Mouse (Mus musculus): Measurements from ENCODE around the gene Rasgrf2. TPM values are rescaled to one million over a fixed set of nuclear protein-coding genes. Genes with fewer than 3 reads are reported as not detected.

Gene Rasgrf2
- polyA plus RNA-seq, 1 experiment from 2014 or later: 0.87 TPM

- ATAC-seq (replicated peaks; ENCODE audit: insufficient number of reproducible peaks, low FRiP score, low TSS enrichment): no peak
- Histone ChIP-seq H3K4me1 (ENCODE audit: control insufficient read depth, insufficient read depth, low read length) (peaks cover 2% of the 10 kb centered on the region; the same call in 1 of the 2 replicates), H3K36me3 (ENCODE audit: control insufficient read depth, insufficient read depth, low read length) (no peaks in the 10 kb centered on the region), H3K27ac (ENCODE audit: low read depth, low read length) (peak overlapping the region; percentile 22; the same call in 1 of the 2 replicates), H3K4me3 (ENCODE audit: low read depth, low read length) (no peak overlapping the region), H3K9me3 (replicated peaks; ENCODE audit: control insufficient read depth, low read length) (no peaks in the 10 kb centered on the region), H3K27me3 (ENCODE audit: control insufficient read depth, insufficient read depth, low read length) (no peaks in the 10 kb centered on the region), H3K4me2 (no peak overlapping the region), H3K9ac (ENCODE audit: low read depth, low read length) (no peak overlapping the region)
- WGBS (ENCODE audit: insufficient replicate concordance): 45% methylated on average over 1 of the region's 1 CpGs
These were observed 58.3 kb downstream of the Rasgrf2 start for GRCm38 (mm10) chr13:92073111-92073510.

GRCm38 (mm10) chr13:92068651-92069050 is 62.8 kb downstream of the Rasgrf2 start:
- Histone ChIP-seq H3K4me2 (no peak overlapping the region), H3K4me3 (ENCODE audit: low read depth, low read length) (no peak overlapping the region), H3K9ac (ENCODE audit: low read depth, low read length) (no peak overlapping the region), H3K4me1 (ENCODE audit: control insufficient read depth, insufficient read depth, low read length) (peaks cover 2% of the 10 kb centered on the region; the same call in 1 of the 2 replicates), H3K27me3 (ENCODE audit: control insufficient read depth, insufficient read depth, low read length) (no peaks in the 10 kb centered on the region), H3K9me3 (replicated peaks; ENCODE audit: control insufficient read depth, low read length) (no peaks in the 10 kb centered on the region), H3K36me3 (ENCODE audit: control insufficient read depth, insufficient read depth, low read length) (no peaks in the 10 kb centered on the region), H3K27ac (ENCODE audit: low read depth, low read length) (no peak overlapping the region)
- ATAC-seq (replicated peaks; ENCODE audit: insufficient number of reproducible peaks, low FRiP score, low TSS enrichment): no peak

GRCm38 (mm10) chr13:92067831-92068230 is 63.6 kb downstream of the Rasgrf2 start:
- Histone ChIP-seq H3K4me3 (ENCODE audit: low read depth, low read length) (no peak overlapping the region), H3K27me3 (ENCODE audit: control insufficient read depth, insufficient read depth, low read length) (no peaks in the 10 kb centered on the region), H3K27ac (ENCODE audit: low read depth, low read length) (no peak overlapping the region), H3K9me3 (replicated peaks; ENCODE audit: control insufficient read depth, low read length) (no peaks in the 10 kb centered on the region), H3K9ac (ENCODE audit: low read depth, low read length) (no peak overlapping the region), H3K4me1 (ENCODE audit: control insufficient read depth, insufficient read depth, low read length) (no peaks in the 10 kb centered on the region; the same call in 1 of the 2 replicates), H3K4me2 (no peak overlapping the region), H3K36me3 (ENCODE audit: control insufficient read depth, insufficient read depth, low read length) (no peaks in the 10 kb centered on the region)
- no peak for ATAC-seq (replicated peaks; ENCODE audit: insufficient number of reproducible peaks, low FRiP score, low TSS enrichment)
- 62% methylated on average over 2 of the region's 2 CpGs for WGBS (ENCODE audit: insufficient replicate concordance)

GRCm38 (mm10) chr13:92053748-92054147 is 77.7 kb downstream of the Rasgrf2 start:
- Histone ChIP-seq H3K4me1 (ENCODE audit: control insufficient read depth, insufficient read depth, low read length) (no peaks in the 10 kb centered on the region), H3K4me3 (ENCODE audit: low read depth, low read length) (no peak overlapping the region), H3K4me2 (no peak overlapping the region), H3K9me3 (replicated peaks; ENCODE audit: control insufficient read depth, low read length) (no peaks in the 10 kb centered on the region), H3K36me3 (ENCODE audit: control insufficient read depth, insufficient read depth, low read length) (no peaks in the 10 kb centered on the region), H3K27me3 (ENCODE audit: control insufficient read depth, insufficient read depth, low read length) (no peaks in the 10 kb centered on the region), H3K9ac (ENCODE audit: low read depth, low read length) (no peak overlapping the region), H3K27ac (ENCODE audit: low read depth, low read length) (no peak overlapping the region)
- no peak for ATAC-seq (replicated peaks; ENCODE audit: insufficient number of reproducible peaks, low FRiP score, low TSS enrichment)
- WGBS (ENCODE audit: insufficient replicate concordance): 89% methylated on average over 12 of the region's 12 CpGs

GRCm38 (mm10) chr13:92053001-92053400 is 78.5 kb downstream of the Rasgrf2 start:
- H3K4me1 ChIP-seq (ENCODE audit: control insufficient read depth, insufficient read depth, low read length): no peaks in the 10 kb centered on the region
- WGBS (ENCODE audit: insufficient replicate concordance): 95% methylated on average over 3 of the region's 3 CpGs
- ATAC-seq (replicated peaks; ENCODE audit: insufficient number of reproducible peaks, low FRiP score, low TSS enrichment): no peak
- H3K36me3 ChIP-seq (ENCODE audit: control insufficient read depth, insufficient read depth, low read length): no peaks in the 10 kb centered on the region
- H3K9me3 ChIP-seq (replicated peaks; ENCODE audit: control insufficient read depth, low read length): no peaks in the 10 kb centered on the region
- H3K4me3 ChIP-seq (ENCODE audit: low read depth, low read length): no peak overlapping the region
- H3K4me2 ChIP-seq: no peak overlapping the region
- no peaks in the 10 kb centered on the region for H3K27me3 ChIP-seq (ENCODE audit: control insufficient read depth, insufficient read depth, low read length)
- H3K9ac ChIP-seq (ENCODE audit: low read depth, low read length): no peak overlapping the region
- no peak overlapping the region for H3K27ac ChIP-seq (ENCODE audit: low read depth, low read length)

- Histone ChIP-seq H3K4me3 (ENCODE audit: low read depth, low read length) (no peak overlapping the region), H3K27ac (ENCODE audit: low read depth, low read length) (no peak overlapping the region), H3K4me1 (ENCODE audit: control insufficient read depth, insufficient read depth, low read length) (no peaks in the 10 kb centered on the region), H3K9ac (ENCODE audit: low read depth, low read length) (no peak overlapping the region), H3K27me3 (ENCODE audit: control insufficient read depth, insufficient read depth, low read length) (no peaks in the 10 kb centered on the region), H3K4me2 (no peak overlapping the region), H3K9me3 (replicated peaks; ENCODE audit: control insufficient read depth, low read length) (no peaks in the 10 kb centered on the region), H3K36me3 (ENCODE audit: control insufficient read depth, insufficient read depth, low read length) (no peaks in the 10 kb centered on the region)
- ATAC-seq (replicated peaks; ENCODE audit: insufficient number of reproducible peaks, low FRiP score, low TSS enrichment): no peak
- 68% methylated on average over 3 of the region's 3 CpGs for WGBS (ENCODE audit: insufficient replicate concordance)
These were observed 80.2 kb downstream of the Rasgrf2 start for GRCm38 (mm10) chr13:92051216-92051615.

GRCm38 (mm10) chr13:92041584-92042563 is 89.6 kb downstream of the Rasgrf2 start:
- Histone ChIP-seq H3K4me1 (ENCODE audit: control insufficient read depth, insufficient read depth, low read length) (no peaks in the 10 kb centered on the region; the same call in 1 of the 2 replicates), H3K9ac (ENCODE audit: low read depth, low read length) (no peak overlapping the region), H3K36me3 (ENCODE audit: control insufficient read depth, insufficient read depth, low read length) (no peaks in the 10 kb centered on the region), H3K9me3 (replicated peaks; ENCODE audit: control insufficient read depth, low read length) (no peaks in the 10 kb centered on the region), H3K27ac (ENCODE audit: low read depth, low read length) (no peak overlapping the region), H3K4me2 (peak overlapping the region; percentile 14; the same call in 1 of the 2 replicates), H3K27me3 (ENCODE audit: control insufficient read depth, insufficient read depth, low read length) (no peaks in the 10 kb centered on the region), H3K4me3 (ENCODE audit: low read depth, low read length) (no peak overlapping the region)
- WGBS (ENCODE audit: insufficient replicate concordance): 51% methylated on average over 8 of the region's 8 CpGs
- ATAC-seq (replicated peaks; ENCODE audit: insufficient number of reproducible peaks, low FRiP score, low TSS enrichment): no peak

GRCm38 (mm10) chr13:92030364-92031057 is 100.9 kb downstream of the Rasgrf2 start:
- Histone ChIP-seq H3K27ac (ENCODE audit: low read depth, low read length) (no peak overlapping the region), H3K27me3 (ENCODE audit: control insufficient read depth, insufficient read depth, low read length) (no peaks in the 10 kb centered on the region), H3K4me2 (no peak overlapping the region), H3K9me3 (replicated peaks; ENCODE audit: control insufficient read depth, low read length) (no peaks in the 10 kb centered on the region), H3K36me3 (ENCODE audit: control insufficient read depth, insufficient read depth, low read length) (no peaks in the 10 kb centered on the region), H3K4me3 (ENCODE audit: low read depth, low read length) (no peak overlapping the region), H3K9ac (ENCODE audit: low read depth, low read length) (no peak overlapping the region), H3K4me1 (ENCODE audit: control insufficient read depth, insufficient read depth, low read length) (no peaks in the 10 kb centered on the region)
- WGBS (ENCODE audit: insufficient replicate concordance): 88% methylated on average over 24 of the region's 24 CpGs
- ATAC-seq (replicated peaks; ENCODE audit: insufficient number of reproducible peaks, low FRiP score, low TSS enrichment): no peak
